8 mouse cellular contexts compared by ENCODE assay signal in the genomic region with DNA sequence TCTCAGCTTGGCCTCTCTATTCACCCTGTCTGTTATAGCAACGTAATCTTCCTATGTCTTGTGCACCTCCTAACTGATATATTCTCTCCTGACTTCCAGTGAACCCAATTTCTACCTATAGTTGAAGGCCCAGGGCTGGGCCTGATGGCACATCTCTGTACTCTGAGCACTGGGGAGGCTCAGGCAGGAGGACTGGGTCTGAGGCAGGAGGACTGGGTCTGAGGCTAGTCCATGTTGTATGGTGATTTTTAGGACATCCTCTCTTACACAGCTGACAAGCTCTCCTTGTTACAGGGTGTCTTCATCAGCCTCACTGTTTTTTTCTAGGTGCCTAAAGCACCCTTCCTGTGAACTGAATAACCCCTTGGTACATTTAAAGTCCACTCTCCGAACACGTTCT. TPM values are rescaled to one million over a fixed set of nuclear protein-coding genes. Genes with fewer than 3 reads are reported as not detected.
A peak's percentile ranks its signal among the peaks of the same experiment; 100 is the strongest.
DNase-seq lines count a peak whose midpoint lies in the region; ATAC-seq and TF ChIP-seq lines count a peak whose summit lies in the region.

No protein-coding gene starts in this region.

- ATAC-seq in erythroid progenitor cell, adult 5-6 weeks (replicated peaks; ENCODE audit: low FRiP score, poor library complexity, severe bottlenecking): 0 out of 2 replicates have a peak, but pooled peaks have one; percentile 31
- peak; percentile 37; the same call in 1 of the 2 replicates for ATAC-seq in limb, embryonic 13.5 days (ENCODE audit: low FRiP score, low read depth)
- ATAC-seq in neural tube, embryonic 15.5 days (ENCODE audit: low FRiP score): peak; percentile 37
- ATAC-seq in inflammation-experienced regulatory T-cells, adult 6 months: no peak

- H3K4me1 ChIP-seq in limb, embryonic 13.5 days: peaks cover 6% of the 10 kb centered on the region
- peaks cover 21% of the 10 kb centered on the region for H3K4me1 ChIP-seq in neural tube, embryonic 15.5 days

- peak overlapping the region; percentile 75 for H3K4me3 ChIP-seq in left cerebral cortex, adult 2 months
- H3K4me3 ChIP-seq in limb, embryonic 13.5 days: peak overlapping the region; percentile 88
- peak overlapping the region; percentile 93 for H3K4me3 ChIP-seq in neural tube, embryonic 15.5 days (replicated peaks)

- H3K27me3 ChIP-seq in limb, embryonic 13.5 days: no peaks in the 10 kb centered on the region
- H3K27me3 ChIP-seq in neural tube, embryonic 15.5 days (replicated peaks): no peaks in the 10 kb centered on the region

- H3K9me3 ChIP-seq in limb, embryonic 13.5 days: no peaks in the 10 kb centered on the region
- no peaks in the 10 kb centered on the region for H3K9me3 ChIP-seq in neural tube, embryonic 15.5 days (replicated peaks)

- H3K36me3 ChIP-seq in limb, embryonic 13.5 days: no peaks in the 10 kb centered on the region
- H3K36me3 ChIP-seq in neural tube, embryonic 15.5 days: no peaks in the 10 kb centered on the region

- 52% methylated on average over 3 of the region's 3 CpGs for WGBS in limb, embryonic 13.5 days
- 51% methylated on average over 3 of the region's 3 CpGs for WGBS in neural tube, embryonic 15.5 days

- TF ChIP-seq CTCF in left cerebral cortex, adult 2 months (IDR thresholded peaks at IDR 0.05): no peak

- no peak for DNase-seq in left cerebral cortex, adult 2 months (ENCODE audit: extremely low spot score in 1 of 2, low spot score in 2 of 2)
- DNase-seq in left cerebral cortex, postnatal 10 days (ENCODE audit: extremely low spot score in 1 of 2, low spot score in 2 of 2): no peak
- no peak for DNase-seq in adrenal gland, postnatal 25 days
- no peak for DNase-seq in spleen, postnatal 4 days (ENCODE audit: low spot score in 2 of 2)

- intact Hi-C loops in left cerebral cortex, adult 2 months (cut with DNase I): loop anchor here (2.0 kb wide), 1 partner anchor 20 kb away; a partner anchor contains a TSS
- intact Hi-C loops in left cerebral cortex, postnatal 10 days (cut with DNase I): no loop called here

- H3K27ac ChIP-seq in left cerebral cortex, adult 2 months: no peak overlapping the region; the same call in 1 of the 2 replicates
- H3K27ac ChIP-seq in limb, embryonic 13.5 days: no peak overlapping the region
- H3K27ac ChIP-seq in neural tube, embryonic 15.5 days (replicated peaks): no peak overlapping the region

- H3K9ac ChIP-seq in limb, embryonic 13.5 days: no peak overlapping the region
- no peak overlapping the region for H3K9ac ChIP-seq in neural tube, embryonic 15.5 days (replicated peaks)

- H3K4me2 ChIP-seq in limb, embryonic 13.5 days (replicated peaks): peak overlapping the region; percentile 85
- peak overlapping the region; percentile 71 for H3K4me2 ChIP-seq in neural tube, embryonic 15.5 days

RNA-seq across cellular contexts. Expression of a gene that starts 0.5 kb away (rescaled TPM):
- total RNA-seq in left cerebral cortex, adult 2 months (2021): 10 to 100 TPM; 33.3 to 33.9 TPM
- total RNA-seq in left cerebral cortex, postnatal 10 days (2021): 10 to 100 TPM; 30.8 to 33.0 TPM
- total RNA-seq in erythroid progenitor cell, adult 5-6 weeks (2015; ENCODE audit: low replicate concordance): 6.7 and 9.7 TPM in 2 replicates
- 5.7 and 8.9 TPM in 2 replicates for total RNA-seq in erythroid progenitor cell, adult 5-6 weeks (2017; ENCODE audit: low replicate concordance)
- 15.9 and 16.7 TPM in 2 replicates for polyA plus RNA-seq in limb, embryonic 13.5 days (2015; fragmentation: Nextera tagmentation; extraction: Ambion mirVana)
- 15.1 and 15.4 TPM in 2 replicates for polyA plus RNA-seq in neural tube, embryonic 15.5 days (2015; fragmentation: Nextera tagmentation; extraction: Ambion mirVana)
- total RNA-seq in adrenal gland, postnatal 25 days (2021): 27.2 and 27.8 TPM in 2 replicates
- 10 to 100 TPM in 2 of 3 experiments, 1 to 10 TPM in 1; 8.6 to 21.6 (median 10.3) TPM for polyA plus RNA-seq in inflammation-experienced regulatory T-cells, adult 6 months (2017; shearing (Covaris generic))

RNA-seq across cellular contexts. Expression of a gene that starts 19.4 kb away (rescaled TPM):
- 100 to 1,000 TPM; 114 to 129 TPM for total RNA-seq in left cerebral cortex, adult 2 months (2021)
- 100 to 1,000 TPM; 136 to 148 TPM for total RNA-seq in left cerebral cortex, postnatal 10 days (2021)
- 22.6 and 28.5 TPM in 2 replicates for total RNA-seq in erythroid progenitor cell, adult 5-6 weeks (2015; ENCODE audit: low replicate concordance)
- 44.0 and 51.0 TPM in 2 replicates for total RNA-seq in erythroid progenitor cell, adult 5-6 weeks (2017; ENCODE audit: low replicate concordance)
- 145 and 153 TPM in 2 replicates for polyA plus RNA-seq in limb, embryonic 13.5 days (2015; fragmentation: Nextera tagmentation; extraction: Ambion mirVana)
- 130 and 139 TPM in 2 replicates for polyA plus RNA-seq in neural tube, embryonic 15.5 days (2015; fragmentation: Nextera tagmentation; extraction: Ambion mirVana)
- total RNA-seq in adrenal gland, postnatal 25 days (2021): 75.3 and 101 TPM in 2 replicates
- 100 to 1,000 TPM in 1 of 3 experiments, 10 to 100 TPM in 2; 80.0 to 127 (median 81.4) TPM for polyA plus RNA-seq in inflammation-experienced regulatory T-cells, adult 6 months (2017; shearing (Covaris generic))
